Mouse (Mus musculus) thymus, postnatal 4 days (tissue): ENCODE data around the gene Fstl5.
"Not testable (repeated sequence)": the region's sequence is repeated elsewhere in the genome, so short reads cannot be mapped to it uniquely, and the experiment has no call there.

Experiments
- DNase-seq: peaks from one replicate; pipeline ENCODE4 v3.0.0; 2021

Fstl5 gene

GRCm38 (mm10) chr3:76074060-76074707, at the start of gene Fstl5:
Fstl5 (plus strand) TSS chr3:76074270.
- DNase-seq: peak; percentile 51

GRCm38 (mm10) chr3:76025523-76025922, 48.5 kb upstream of the Fstl5 start:
- no peak for DNase-seq

DNA sequence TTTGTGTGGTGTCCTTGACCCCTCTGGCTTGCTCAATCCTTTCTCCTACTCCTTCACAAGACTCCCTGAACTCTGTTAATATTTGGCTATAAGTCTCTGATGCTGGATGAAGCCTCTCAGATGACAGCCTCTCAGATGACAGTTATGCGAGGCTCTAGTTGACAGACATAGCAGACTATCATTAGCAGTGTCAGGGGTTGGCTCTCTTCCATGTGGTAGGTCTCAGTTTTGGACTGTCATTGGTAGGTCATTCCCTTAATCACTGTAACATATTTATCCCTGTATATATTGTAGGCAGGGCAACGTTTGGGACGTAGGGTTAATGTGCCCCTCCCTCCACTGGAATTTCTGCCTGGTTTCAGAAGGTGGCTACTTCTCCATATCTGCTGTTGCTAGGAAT, 22.9 kb upstream of the Fstl5 start:
- no peak for DNase-seq

DNA sequence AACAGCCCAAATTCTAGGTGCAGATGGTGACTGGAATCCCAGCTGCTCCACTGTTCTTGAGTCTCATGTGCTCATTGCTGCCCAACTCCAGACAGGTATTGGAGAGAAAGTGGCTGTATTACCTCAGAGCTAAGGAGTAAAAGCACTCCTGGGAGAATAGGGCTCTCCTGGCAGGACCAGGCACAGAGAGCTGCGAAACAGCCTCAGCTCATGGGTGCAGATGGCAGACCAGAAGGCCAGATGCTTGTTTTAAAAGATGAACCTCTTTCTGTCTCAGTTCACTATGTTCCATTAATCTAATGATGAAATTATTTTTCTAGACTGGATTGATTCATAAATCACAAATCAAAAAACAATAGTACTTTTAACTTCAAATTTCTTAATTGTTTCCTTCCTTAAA, 12.1 kb upstream of the Fstl5 start:
- DNase-seq: no peak

DNA sequence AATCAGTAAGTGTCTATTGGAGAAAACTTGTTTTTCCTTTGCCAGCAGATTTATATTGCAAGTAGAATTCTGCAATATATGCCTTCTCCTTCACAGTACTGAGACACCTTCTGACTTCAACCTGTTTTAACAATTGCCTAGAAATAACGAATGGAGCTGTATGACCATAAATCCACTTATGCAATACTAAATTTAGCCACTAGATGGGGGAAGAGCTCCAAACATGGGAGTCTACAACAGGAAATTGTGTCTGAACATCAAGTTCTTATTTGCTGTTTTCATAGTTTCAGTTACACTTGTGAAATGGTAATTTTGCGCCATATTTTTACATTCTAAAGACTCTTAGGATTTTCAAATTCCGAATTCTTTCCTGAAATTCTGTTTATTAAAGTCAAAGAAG, 6.2 kb upstream of the Fstl5 start:
- no peak for DNase-seq

DNA sequence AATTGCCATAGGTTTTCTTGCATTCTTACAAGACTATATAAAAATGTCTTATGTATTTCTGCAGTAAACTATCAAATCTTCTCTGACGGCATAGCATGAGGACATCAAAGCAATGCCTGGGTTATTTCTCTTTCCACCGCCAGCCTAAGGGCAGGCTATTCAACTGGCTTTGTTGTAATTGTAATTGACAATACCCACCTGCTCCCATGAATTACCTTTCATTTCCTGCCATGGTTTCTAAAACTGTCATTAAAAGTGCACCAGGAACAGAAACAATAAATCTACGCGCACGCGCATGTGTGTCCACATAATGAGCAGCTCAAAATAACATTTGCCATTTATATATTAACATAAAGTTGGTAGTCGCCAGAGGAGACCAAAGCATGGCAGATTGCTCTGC, 1.2 kb upstream of the Fstl5 start:
- no peak for DNase-seq

DNA sequence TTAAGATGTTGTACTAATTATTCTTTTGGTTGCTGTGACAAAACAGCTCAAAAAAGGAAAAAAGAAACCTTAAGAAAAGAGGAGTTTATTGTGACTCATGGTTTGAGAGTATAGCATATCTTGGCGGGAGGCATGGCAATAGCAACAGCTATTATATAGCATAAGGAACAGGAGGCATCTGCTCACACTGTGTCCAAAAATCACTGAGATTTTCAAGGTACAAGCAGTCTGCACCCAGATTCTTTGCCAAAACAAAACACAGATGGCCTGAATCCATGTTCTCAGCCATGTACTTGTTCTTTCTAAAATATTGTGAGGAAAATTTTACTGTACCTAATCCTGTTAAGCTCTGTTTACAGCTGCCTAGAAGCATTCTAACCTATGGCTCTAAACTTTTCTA, 66.4 kb downstream of the Fstl5 start:
- no peak for DNase-seq

DNA sequence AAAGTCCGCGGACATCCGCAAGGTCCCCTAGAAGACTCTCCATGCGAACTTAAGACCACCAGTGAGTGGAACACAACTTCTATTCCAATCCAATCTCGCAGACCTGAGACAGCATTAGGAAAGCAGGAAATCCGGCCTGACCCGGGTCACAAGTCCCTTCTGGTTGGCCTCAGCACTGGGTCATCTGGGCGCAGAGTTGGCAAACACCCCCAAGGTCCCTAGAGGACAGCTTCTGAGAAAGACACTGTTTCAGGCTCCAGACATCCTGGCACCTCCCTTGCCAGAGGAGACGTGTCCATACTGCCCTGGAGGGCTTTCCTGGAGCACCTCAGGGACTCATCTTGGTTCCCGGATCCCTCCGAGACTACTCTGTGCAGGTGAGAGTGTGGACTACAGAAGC, 73.8 kb downstream of the Fstl5 start:
- DNase-seq: peak; percentile 3

GRCm38 (mm10) chr3:76238834-76239233, 164.8 kb downstream of the Fstl5 start:
- no peak for DNase-seq

- no peak for DNase-seq
Observed at GRCm38 (mm10) chr3:76251385-76251784, 177.3 kb downstream of the Fstl5 start.

DNA sequence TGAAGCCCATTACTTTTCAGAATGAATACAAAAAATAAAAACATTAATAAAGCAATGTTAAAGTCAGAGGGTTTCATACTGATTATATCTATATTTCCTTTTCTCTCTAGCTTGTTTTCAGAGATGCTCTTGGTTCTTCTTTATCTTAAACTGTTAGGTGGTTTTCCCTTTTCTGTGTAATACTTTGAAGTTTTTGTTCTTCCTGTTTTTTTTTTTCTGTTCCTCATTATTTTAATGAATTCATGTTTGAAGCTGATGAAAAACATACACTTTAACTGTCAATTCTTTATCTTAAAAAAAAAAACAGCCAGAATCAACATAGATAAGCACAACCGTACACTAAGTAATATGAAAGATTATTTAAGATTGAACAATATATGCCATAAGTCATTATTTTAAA, 218.9 kb downstream of the Fstl5 start:
- DNase-seq: no peak

GRCm38 (mm10) chr3:76294394-76294793, 220.3 kb downstream of the Fstl5 start:
- DNase-seq: no peak

DNA sequence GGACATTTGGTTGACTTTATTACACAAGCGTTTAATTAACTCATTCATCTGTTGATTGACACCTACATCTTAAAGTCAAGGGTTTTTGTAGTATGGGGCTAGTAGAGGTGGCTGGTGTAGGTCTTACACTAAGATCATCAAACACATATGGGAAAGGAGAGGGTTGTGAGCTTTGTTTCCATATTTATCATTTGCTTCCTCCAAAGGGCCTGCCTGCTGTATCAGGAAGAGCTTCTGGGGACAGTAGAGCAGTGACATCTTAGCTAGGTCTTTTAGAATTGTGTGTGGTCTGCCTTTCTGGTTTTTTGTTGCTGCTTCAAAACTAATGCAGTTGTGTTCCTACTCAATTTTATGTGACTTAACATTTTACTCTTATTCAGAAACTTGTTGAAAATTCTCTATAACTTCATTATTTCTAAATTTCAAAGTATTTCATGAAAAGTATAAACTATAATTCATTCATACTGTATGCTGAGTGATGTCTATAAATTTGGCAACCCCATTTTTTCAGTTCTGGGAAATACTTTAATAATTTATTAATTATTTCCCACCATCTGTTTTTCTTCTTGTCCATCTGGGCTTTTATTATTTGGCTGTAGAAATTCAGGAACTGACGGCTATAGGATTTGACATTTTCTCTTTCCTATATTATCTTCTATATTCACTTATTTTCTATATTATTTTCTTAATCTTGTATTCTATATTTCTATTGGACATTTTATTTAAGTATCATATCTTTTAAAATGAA, 227.1 kb downstream of the Fstl5 start:
- no peak for DNase-seq

DNA sequence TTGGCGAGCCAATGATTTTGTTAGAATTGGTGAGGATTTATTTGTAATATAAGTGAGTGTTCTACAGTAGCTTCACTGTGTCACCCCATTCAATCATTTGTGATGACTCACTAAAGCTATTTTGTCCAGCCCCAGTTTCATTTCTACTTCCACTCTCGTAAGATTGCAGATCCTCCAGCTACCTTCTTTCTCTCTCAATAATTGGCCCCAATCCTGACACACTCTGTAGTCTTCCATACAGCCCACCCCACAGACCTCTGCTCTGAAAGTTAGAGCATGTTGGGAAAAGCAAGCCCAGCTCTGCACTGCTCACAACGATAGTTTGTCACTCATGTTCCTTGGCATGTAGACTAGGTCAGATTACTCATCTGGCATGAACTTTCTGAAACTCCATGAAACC, 242.9 kb downstream of the Fstl5 start:
- no peak for DNase-seq

GRCm38 (mm10) chr3:76319531-76319930, 245.5 kb downstream of the Fstl5 start:
- DNase-seq: no peak

- no peak for DNase-seq
Observed at GRCm38 (mm10) chr3:76322431-76322830, 248.4 kb downstream of the Fstl5 start.

GRCm38 (mm10) chr3:76336922-76337321, 262.9 kb downstream of the Fstl5 start:
- no peak for DNase-seq

- no peak for DNase-seq
Observed at GRCm38 (mm10) chr3:76367000-76367399, 292.9 kb downstream of the Fstl5 start.

DNA sequence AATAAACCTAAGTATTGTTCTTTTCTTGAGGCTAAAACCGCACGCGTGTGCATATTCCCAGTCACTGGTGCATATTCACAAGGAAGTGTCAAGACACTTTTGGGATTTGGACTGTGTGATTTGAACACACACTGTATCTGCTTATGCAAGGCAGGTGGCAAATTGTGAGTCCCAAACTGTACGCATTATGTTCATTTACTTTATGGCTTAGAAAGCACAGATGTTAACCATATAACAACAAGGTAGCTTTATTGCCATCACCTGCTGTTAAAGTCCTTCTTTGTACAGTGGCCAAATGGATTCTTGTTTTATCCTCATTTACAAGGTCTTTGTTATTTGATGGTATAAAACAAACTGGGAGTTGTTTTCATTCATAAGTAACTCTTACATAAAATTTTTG, 295.8 kb downstream of the Fstl5 start:
- no peak for DNase-seq

DNA sequence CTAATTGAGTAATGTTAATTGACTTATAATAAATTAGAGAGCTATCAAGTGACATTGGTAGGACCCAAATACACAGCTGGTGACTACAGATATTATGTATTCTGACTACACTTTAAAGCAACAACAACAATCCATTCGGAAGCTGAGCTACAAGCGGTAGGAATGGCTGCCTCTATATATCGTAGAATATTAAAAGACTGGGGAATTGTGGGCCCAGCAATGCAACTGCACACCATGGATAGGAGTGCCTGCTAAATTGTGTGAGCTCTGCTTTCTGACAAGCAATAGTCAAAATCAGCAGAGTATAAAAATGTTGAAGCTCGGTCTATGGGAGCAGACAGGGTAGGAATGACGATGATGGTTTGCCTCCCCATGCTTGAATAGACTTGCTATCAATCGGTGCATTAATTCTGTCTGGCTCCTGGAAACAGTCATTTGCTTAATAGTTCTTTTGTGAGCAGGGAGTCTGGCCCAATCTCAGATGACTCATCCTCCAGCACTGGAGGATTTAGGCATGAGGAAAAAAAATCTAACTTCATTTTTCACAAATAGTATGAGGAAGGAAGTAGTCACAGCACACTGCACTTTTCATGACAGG, 354.8 kb downstream of the Fstl5 start:
- no peak for DNase-seq

GRCm38 (mm10) chr3:76467229-76467874, 393.3 kb downstream of the Fstl5 start:
- no peak for DNase-seq

DNA sequence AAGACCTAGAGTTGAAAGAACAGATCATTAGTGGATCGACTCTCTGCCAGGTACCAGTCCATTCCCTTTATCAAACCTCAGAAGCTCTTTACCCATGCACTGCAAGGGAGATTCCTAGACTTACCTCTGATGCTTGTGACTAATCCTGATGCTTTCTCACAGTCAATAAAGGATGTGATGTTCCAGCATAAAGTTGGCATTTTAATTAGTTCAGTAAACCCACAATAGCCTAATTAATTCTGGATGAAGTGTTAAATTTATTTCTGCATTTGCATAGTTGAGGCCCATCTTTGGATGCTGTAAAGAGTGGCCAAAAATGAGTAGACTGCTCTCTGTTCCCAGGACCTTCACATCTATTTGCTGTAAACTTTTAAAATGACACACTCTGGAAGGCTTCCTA, 394.1 kb downstream of the Fstl5 start:
- no peak for DNase-seq

DNA sequence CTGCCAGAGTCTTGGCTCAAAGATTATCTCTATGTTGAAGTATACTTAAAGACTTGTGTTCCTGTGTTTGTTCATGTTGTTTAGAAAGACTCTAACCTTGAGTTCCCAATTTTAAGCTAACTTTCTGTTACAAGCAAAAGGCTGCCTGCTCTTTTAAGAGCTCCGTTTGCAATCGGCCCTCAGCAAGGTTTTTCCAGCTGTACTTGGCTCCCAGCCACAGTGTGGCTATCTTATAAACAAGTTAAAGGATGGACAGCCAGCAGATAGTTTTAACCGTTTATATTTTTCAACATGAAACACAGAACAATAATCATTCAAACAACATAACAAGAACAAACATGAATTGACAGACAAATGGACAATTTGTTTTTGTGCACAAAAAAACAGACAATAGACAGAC, 433.8 kb downstream of the Fstl5 start:
- not testable (repeated sequence) for DNase-seq

- DNase-seq: no peak
Observed at GRCm38 (mm10) chr3:76508811-76509210, 434.7 kb downstream of the Fstl5 start.
